Mouse (Mus musculus): ENCODE results near the gene Traf5. TPM values are rescaled to one million over a fixed set of nuclear protein-coding genes. Genes with fewer than 3 reads are reported as not detected.

The Traf5 gene
- polyA plus RNA-seq, 1 experiment from 2014 or later, result 6.3 TPM

GRCm38 (mm10) chr1:191995916-191996315 lies 96.4 kb downstream of the Traf5 start:
- Histone ChIP-seq H3K27me3 (ENCODE audit: insufficient read depth, poor library complexity, severe bottlenecking) (no peaks in the 10 kb centered on the region), H3K4me1 (peaks cover 14% of the 10 kb centered on the region), H3K4me3 (no peak overlapping the region), H3K27ac (no peak overlapping the region), H3K36me3 (peaks cover 14% of the 10 kb centered on the region; the same call in 1 of the 2 replicates), H3K9me3 (no peaks in the 10 kb centered on the region)
- WGBS, result 89% methylated on average over 7 of the region's 7 CpGs
- no peak for DNase-seq (ENCODE audit: low spot score)

GRCm38 (mm10) chr1:191995488-191995887 lies 96.9 kb downstream of the Traf5 start:
- H3K9me3 ChIP-seq, result no peaks in the 10 kb centered on the region
- H3K4me3 ChIP-seq, result no peak overlapping the region
- H3K27ac ChIP-seq, result no peak overlapping the region
- WGBS, result 56% methylated on average over 4 of the region's 4 CpGs
- DNase-seq (ENCODE audit: low spot score), result no peak
- peaks cover 14% of the 10 kb centered on the region for H3K4me1 ChIP-seq
- no peaks in the 10 kb centered on the region for H3K27me3 ChIP-seq (ENCODE audit: insufficient read depth, poor library complexity, severe bottlenecking)
- peaks cover 11% of the 10 kb centered on the region; the same call in 1 of the 2 replicates for H3K36me3 ChIP-seq

DNA sequence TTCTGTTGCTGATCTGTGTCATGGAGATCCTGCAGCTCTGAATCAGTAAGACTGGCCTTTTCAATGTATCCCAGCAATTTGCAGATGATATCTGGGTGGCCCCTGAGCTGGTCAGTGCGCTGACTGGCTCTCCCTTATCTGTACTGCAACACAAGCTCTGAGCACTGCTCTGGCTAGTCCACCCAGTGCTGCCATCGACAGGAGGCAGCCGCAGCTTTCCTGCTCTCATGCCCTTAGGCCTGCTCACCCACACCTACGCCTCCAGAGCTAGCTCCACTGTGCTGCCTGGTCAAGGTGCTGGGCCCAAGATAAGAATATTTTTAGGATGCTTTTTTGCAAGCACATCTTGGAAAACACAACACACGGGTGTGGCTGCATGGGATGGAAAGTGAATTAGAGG lies 97.9 kb downstream of the Traf5 start:
- H3K4me1 ChIP-seq, result peaks cover 14% of the 10 kb centered on the region
- peak overlapping the region; percentile 52; the same call in 1 of the 2 replicates for H3K27ac ChIP-seq
- H3K4me3 ChIP-seq, result no peak overlapping the region
- H3K9me3 ChIP-seq, result no peaks in the 10 kb centered on the region
- peaks cover 7% of the 10 kb centered on the region; the same call in 1 of the 2 replicates for H3K36me3 ChIP-seq
- 48% methylated on average over 5 of the region's 5 CpGs for WGBS
- no peaks in the 10 kb centered on the region for H3K27me3 ChIP-seq (ENCODE audit: insufficient read depth, poor library complexity, severe bottlenecking)
- DNase-seq (ENCODE audit: low spot score), result peak; percentile 92

- H3K9me3 ChIP-seq, result no peaks in the 10 kb centered on the region
- 56% methylated on average over 7 of the region's 7 CpGs for WGBS
- no peak for DNase-seq (ENCODE audit: low spot score)
- H3K36me3 ChIP-seq, result no peaks in the 10 kb centered on the region
- H3K4me3 ChIP-seq, result no peak overlapping the region
- no peaks in the 10 kb centered on the region for H3K27me3 ChIP-seq (ENCODE audit: insufficient read depth, poor library complexity, severe bottlenecking)
- peaks cover 21% of the 10 kb centered on the region for H3K4me1 ChIP-seq
- peak overlapping the region; percentile 56 for H3K27ac ChIP-seq
Measured at GRCm38 (mm10) chr1:191992040-191992780, 100.1 kb downstream of the Traf5 start.

DNA sequence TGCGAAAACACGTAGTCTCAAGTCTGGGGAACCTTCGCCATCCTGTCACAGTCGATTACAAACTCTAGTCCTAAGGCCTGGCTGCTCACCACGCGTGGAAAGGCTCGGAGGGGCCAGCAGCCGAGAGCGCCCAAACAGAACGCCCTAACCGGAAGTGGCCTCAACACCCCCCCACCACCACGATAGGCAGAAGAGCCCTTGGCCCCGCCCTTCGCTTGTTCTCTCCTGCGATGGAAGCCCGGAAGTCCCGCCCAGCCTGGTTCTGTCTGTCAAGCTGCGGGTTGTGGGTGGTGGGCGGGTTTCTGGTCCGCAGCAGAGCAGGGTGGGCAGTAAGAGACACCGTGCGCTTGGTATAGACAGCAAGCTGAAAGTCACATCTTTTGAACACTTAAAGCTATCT lies 102.4 kb downstream of the Traf5 start:
- Histone ChIP-seq H3K4me3 (peak overlapping the region; percentile 70), H3K4me1 (peaks cover 23% of the 10 kb centered on the region), H3K9me3 (no peaks in the 10 kb centered on the region), H3K27ac (peak overlapping the region; percentile 92), H3K36me3 (no peaks in the 10 kb centered on the region), H3K27me3 (ENCODE audit: insufficient read depth, poor library complexity, severe bottlenecking) (peaks cover 16% of the 10 kb centered on the region)
- peak; percentile 98 for DNase-seq (ENCODE audit: low spot score)
- under 1% methylated on average over 22 of the region's 22 CpGs for WGBS

DNA sequence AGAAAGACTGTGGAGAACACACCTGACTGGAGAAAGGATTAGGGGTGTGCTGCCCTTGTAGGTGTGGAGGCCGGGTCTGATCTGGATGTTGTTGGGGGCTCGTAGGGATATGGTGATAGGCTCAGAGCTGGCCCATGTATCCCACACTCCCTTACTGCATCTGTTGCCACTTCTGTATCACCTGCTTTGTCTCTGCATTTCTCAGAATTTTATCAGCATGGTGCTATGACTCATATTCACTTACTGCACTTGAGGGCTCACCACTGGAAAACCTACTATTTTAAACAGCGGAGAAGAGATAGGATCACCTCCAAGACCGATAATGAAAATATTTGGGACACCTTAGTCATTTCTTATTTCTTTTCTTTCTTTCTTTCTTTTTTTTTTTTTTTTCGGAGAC lies 103.3 kb downstream of the Traf5 start:
- Histone ChIP-seq H3K27ac (no peak overlapping the region; the same call in 1 of the 2 replicates), H3K27me3 (ENCODE audit: insufficient read depth, poor library complexity, severe bottlenecking) (peaks cover 25% of the 10 kb centered on the region), H3K9me3 (no peaks in the 10 kb centered on the region), H3K4me1 (peaks cover 22% of the 10 kb centered on the region), H3K36me3 (no peaks in the 10 kb centered on the region), H3K4me3 (no peak overlapping the region)
- no peak for DNase-seq (ENCODE audit: low spot score)
- WGBS, result 70% methylated on average over 5 of the region's 5 CpGs

DNA sequence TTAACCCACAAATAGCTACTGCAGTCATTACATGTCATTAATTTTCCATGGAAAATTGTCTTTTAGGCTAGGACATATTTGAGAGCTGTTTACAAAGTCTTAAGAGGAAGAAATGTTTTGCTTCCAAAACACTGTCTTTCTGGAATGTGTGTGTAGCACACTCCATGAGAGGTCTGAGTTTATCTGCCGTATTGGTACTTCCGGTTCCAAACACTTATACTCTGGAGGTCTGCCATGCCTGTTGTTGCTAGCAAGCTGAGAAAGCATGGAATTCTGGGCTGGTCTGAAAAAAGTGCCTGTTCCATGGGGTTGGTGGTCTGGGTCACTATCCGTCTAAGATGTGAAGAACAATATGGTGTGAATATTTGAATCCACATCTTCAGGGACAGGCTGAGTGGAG lies 103.7 kb downstream of the Traf5 start:
- no peak overlapping the region for H3K4me3 ChIP-seq
- peaks cover 29% of the 10 kb centered on the region for H3K27me3 ChIP-seq (ENCODE audit: insufficient read depth, poor library complexity, severe bottlenecking)
- WGBS, result 80% methylated on average over 3 of the region's 3 CpGs
- H3K36me3 ChIP-seq, result no peaks in the 10 kb centered on the region
- no peaks in the 10 kb centered on the region for H3K9me3 ChIP-seq
- DNase-seq (ENCODE audit: low spot score), result no peak
- H3K27ac ChIP-seq, result no peak overlapping the region
- peaks cover 22% of the 10 kb centered on the region for H3K4me1 ChIP-seq

DNA sequence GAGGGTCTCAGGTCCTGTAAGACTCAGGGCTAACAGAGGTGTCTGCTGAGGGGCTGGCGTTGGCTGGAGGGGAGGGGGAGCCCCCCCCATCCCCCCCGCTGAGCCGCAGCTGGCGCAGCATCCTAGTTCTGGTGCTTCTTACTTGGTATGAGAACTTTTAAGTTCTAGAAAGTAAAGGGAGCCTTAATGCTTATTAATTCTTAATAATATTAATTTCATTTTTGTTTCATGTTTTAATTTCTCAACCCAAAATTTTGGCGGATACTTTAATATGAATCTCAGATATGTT lies 104.9 kb downstream of the Traf5 start:
- Histone ChIP-seq H3K36me3 (no peaks in the 10 kb centered on the region), H3K9me3 (no peaks in the 10 kb centered on the region), H3K4me3 (no peak overlapping the region), H3K27ac (no peak overlapping the region), H3K4me1 (peaks cover 18% of the 10 kb centered on the region), H3K27me3 (ENCODE audit: insufficient read depth, poor library complexity, severe bottlenecking) (peaks cover 37% of the 10 kb centered on the region)
- WGBS, result 44% methylated on average over 5 of the region's 5 CpGs
- no peak for DNase-seq (ENCODE audit: low spot score)

DNA sequence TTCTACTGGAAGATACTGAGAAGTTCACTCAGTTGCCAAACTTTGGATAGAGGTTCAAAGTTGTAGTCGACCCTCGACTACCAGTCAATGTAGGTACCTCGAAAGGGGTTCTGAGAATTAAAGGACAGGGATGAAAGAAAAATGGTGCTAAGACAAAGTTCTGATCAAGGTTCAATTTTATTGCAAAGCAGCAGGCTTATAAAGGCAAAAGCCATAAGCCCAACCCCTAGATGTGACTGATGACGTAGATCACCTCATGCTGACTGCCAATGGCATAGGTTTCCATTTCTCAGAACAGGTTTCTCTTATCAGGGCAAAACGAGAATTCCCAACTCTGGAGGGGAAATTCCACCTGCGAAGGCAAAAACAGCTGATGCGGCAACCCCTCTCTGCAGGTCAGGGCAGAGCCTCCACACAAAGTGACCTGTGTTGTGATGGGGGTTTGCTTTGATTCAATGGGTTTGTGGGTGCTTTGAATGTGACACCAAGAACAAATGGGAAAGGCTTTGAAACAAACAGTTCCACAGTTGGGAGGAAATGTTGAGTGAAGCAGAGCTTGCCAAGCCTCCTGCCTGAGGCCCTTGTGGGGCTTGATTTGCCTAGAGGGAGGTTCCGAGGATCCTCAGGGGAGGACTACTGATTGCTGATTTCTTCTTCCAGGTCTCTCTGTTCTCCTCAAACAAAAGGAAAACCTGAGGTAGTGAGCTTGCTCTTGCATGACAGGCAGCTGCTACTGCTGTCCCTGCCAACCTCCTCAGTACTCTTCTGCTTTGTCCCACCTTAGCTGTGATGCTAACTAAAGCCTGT lies 105.5 kb downstream of the Traf5 start:
- no peak overlapping the region for H3K4me3 ChIP-seq
- no peaks in the 10 kb centered on the region for H3K9me3 ChIP-seq
- peaks cover 37% of the 10 kb centered on the region for H3K27me3 ChIP-seq (ENCODE audit: insufficient read depth, poor library complexity, severe bottlenecking)
- DNase-seq (ENCODE audit: low spot score), result no peak
- H3K27ac ChIP-seq, result no peak overlapping the region
- 71% methylated on average over 8 of the region's 8 CpGs for WGBS
- peaks cover 19% of the 10 kb centered on the region for H3K4me1 ChIP-seq
- H3K36me3 ChIP-seq, result no peaks in the 10 kb centered on the region

DNA sequence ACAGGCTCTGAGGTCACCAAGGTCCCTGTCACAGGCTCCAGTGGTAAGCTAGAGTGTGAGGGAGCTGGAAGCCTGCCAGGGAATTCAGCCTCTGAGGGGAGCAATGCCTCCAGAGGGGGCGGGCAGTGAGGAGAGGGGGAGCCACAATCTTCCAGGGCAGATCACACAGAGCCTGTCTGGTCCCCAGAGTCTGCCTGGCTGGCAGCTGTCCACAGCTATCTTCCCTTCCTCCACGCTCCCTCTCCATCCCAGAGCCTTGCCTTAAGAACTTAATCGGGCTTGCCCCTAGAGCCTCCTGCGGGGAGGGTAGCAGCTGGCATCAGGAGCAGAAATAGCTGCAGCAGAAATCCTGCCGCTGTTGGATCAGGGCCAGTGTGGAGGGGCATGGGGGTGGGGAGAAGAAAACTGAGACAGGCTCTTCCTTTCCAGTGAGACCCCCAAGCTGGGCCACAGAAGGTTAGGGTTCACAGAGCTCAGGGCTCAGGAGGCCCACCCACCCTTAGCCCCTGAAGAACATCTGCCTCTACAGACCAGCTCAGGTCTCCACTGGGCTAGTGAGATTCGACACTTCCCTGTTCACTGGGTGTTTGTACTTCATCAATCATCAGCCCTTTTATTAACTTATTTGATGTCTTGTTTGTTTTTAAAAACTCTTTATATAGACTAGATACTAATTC lies 110.8 kb downstream of the Traf5 start:
- Histone ChIP-seq H3K4me1 (peaks cover 50% of the 10 kb centered on the region), H3K4me3 (no peak overlapping the region), H3K36me3 (no peaks in the 10 kb centered on the region), H3K9me3 (no peaks in the 10 kb centered on the region), H3K27ac (peak overlapping the region; percentile 68), H3K27me3 (ENCODE audit: insufficient read depth, poor library complexity, severe bottlenecking) (peaks cover 54% of the 10 kb centered on the region)
- WGBS, result 25% methylated on average over 6 of the region's 6 CpGs
- peak; percentile 86 for DNase-seq (ENCODE audit: low spot score)

DNA sequence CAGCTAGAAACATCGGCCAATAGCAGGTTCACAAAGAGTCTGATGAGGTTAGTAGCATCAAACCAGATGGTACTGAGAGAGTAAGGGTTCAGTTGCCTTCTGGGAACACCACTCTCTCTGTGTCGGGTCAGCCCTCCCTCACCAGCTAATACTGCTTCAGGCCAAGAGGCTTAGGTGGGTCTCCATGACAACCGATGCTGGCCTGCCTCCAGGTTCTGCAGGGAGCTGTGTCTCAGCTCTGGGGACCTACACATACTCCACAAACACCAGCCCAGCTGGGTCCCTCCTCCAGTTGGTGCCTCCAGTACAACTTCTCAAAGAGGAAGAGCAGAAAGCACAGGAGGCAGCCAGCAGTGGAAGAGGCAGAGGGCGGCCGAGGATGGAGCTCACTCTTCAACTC lies 115.2 kb downstream of the Traf5 start, which contains the start of gene Rd3:
Gene Rd3 (plus strand): TSS at position 184 of the 400 bp plus-strand sequence.
- no peak for DNase-seq (ENCODE audit: low spot score)
- Histone ChIP-seq H3K9me3 (no peaks in the 10 kb centered on the region), H3K36me3 (no peaks in the 10 kb centered on the region), H3K27me3 (ENCODE audit: insufficient read depth, poor library complexity, severe bottlenecking) (peaks cover 29% of the 10 kb centered on the region), H3K4me1 (peaks cover 41% of the 10 kb centered on the region), H3K27ac (no peak within 1 kb of the TSS), H3K4me3 (no peak within 1 kb of the TSS)
- 52% methylated on average over 5 of the region's 5 CpGs for WGBS

DNA sequence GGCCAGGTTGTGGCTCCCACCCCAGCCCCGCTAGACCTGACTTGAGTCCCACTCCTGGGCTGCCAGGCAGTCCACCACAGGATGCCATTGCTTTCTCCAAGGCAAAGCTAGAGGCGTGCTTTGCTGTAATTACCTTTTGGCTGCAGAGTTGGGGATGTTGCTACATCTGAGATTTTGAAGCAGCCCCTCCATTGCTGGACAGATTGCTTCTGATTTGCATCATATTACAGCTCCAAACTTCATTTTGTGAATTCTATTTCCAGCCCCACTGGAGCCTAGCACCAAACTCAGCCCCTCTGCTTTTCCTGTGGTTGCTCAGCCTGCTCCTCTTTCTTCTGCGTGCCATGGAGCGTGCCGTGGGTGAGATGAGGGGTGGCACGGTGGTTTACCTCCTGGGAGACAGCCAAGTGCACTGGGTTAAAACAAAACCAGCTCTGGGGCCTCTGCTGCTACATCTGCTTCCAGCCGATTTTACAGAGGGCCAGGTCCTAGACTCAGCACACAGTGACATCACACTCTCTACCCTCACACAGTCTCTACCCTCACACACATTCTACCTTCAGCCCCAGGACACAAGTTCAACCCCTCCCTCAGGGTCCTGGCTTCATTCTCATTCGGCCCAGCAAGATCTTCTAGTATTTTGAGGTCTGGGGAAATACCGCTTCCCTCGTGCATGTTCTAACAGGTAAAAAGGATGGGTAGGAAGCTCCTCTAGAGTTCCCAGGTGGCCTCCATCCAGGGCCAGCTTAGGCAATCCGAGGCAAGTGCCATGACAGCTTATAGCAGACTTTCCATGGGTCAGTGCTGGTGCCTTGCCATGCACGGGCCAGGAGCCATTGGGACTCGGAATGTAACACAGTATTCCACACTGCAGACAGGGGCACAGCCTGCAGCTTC lies 117.6 kb downstream of the Traf5 start:
- no peak overlapping the region for H3K4me3 ChIP-seq
- H3K4me1 ChIP-seq, result peaks cover 17% of the 10 kb centered on the region
- no peaks in the 10 kb centered on the region for H3K9me3 ChIP-seq
- H3K36me3 ChIP-seq, result no peaks in the 10 kb centered on the region
- 72% methylated on average over 13 of the region's 13 CpGs for WGBS
- H3K27ac ChIP-seq, result no peak overlapping the region
- DNase-seq (ENCODE audit: low spot score), result no peak
- peaks cover 29% of the 10 kb centered on the region for H3K27me3 ChIP-seq (ENCODE audit: insufficient read depth, poor library complexity, severe bottlenecking)
